Mouse (Mus musculus): ENCODE data around the gene Wdr46.

DNA sequence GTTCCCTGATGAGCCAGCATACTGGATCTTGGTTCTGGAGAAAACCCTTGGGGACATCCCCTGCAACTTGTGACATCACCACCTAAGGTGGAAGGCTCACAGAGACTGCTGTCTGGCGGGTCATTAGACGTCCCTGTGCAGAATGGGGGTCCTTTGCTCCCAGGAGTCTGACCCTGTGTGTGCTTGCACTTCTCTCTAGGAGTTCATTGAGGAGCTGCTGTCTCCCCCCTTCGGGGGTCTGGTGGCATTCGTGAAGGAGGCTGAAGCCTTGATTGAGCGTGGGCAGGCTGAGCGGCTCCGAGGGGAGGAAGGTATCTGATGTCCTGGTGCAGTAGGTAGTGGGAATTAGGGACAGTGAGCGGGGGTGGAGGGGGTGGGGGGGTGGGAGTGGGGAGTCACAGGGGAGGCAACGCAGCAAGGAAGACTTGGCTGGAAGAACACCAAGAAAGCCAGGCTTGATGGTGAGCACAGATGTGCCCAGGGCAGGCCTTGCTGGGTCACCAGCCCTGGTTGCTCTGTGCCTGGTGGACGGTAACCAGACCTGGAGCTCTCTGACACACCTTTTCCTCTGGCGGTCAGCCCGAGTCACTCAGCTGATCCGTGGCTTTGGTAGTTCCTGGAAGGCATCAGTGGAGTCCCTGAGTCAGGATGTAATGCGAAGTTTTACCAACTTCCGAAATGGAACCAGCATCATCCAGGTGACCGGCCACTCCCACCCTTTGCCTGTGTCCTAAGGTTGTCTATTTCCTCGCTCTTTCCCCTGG, 24.8 kb downstream of the Wdr46 start:
- no peak for TF ChIP-seq GATA1 (IDR thresholded peaks at IDR 0.05; ENCODE audit: borderline replicate concordance, low read length)
- TF ChIP-seq FLI1 (IDR thresholded peaks at IDR 0.05; ENCODE audit: low read length), result no peak
